Mouse (Mus musculus) forebrain, embryonic 10.5 days (tissue): Measurements from ENCODE around the gene Irs2. TPM values are rescaled to one million over a fixed set of nuclear protein-coding genes. Genes with fewer than 3 reads are reported as not detected.
A peak's percentile ranks its signal among the peaks of the same experiment; 100 is the strongest.

Source experiments
- DNase-seq: peaks from one replicate; pipeline ENCODE4 v3.0.0-alpha.2; 2017; ENCODE audit warnings: low spot score; ENCODE audit errors: extremely low spot score
- H3K27ac ChIP-seq: fragments of 300-500 bp; sonication (generic); 2 replicates; pipeline ENCODE4 v1.5.1; 2016; ENCODE audit warnings: mild to moderate bottlenecking
- H3K27me3 ChIP-seq: fragments of 300-500 bp; sonication (generic); 2 replicates; pipeline ENCODE4 v1.6.1; 2016; ENCODE audit warnings: mild to moderate bottlenecking; ENCODE audit not compliant: poor library complexity, severe bottlenecking
- H3K36me3 ChIP-seq: fragments of 300-500 bp; sonication (generic); replicated peaks from 2 replicates; pipeline ENCODE4 v1.6.1; 2016; ENCODE audit warnings: mild to moderate bottlenecking, moderate library complexity
- H3K4me1 ChIP-seq: fragments of 300-500 bp; sonication (generic); 2 replicates; pipeline ENCODE4 v1.6.1; 2016
- H3K4me3 ChIP-seq: fragments of 300-500 bp; sonication (generic); 2 replicates; pipeline ENCODE4 v1.5.1; 2016; ENCODE audit warnings: mild to moderate bottlenecking, moderate library complexity
- H3K9me3 ChIP-seq: fragments of 300-500 bp; sonication (generic); 2 replicates; pipeline ENCODE4 v1.6.1; 2016; ENCODE audit warnings: mild to moderate bottlenecking, moderate library complexity
- WGBS: fragments of 180-500 bp; shearing (Covaris S2); methylation state at CpG from one replicate; pipeline ENCODE4 v1.1.7; 2016; 5-methylcytosine and 5-hydroxymethylcytosine counted together
- polyA plus RNA-seq: library from polyadenylated mRNA; unstranded; fragments of >200 nt; fragmentation: Nextera tagmentation; extraction: Ambion mirVana; gene quantifications from 2 replicates; pipeline ENCODE4 v1.2.1, GENCODE M21; 2016

Gene Irs2
- polyA plus RNA-seq, 1 experiment from 2014 or later, result 5.7 TPM

GRCm38 (mm10) chr8:11007001-11007580 lies 1.2 kb downstream of the Irs2 start:
- under 1% methylated on average over 52 of the region's 56 CpGs for WGBS
- Histone ChIP-seq H3K27me3 (peaks cover 64% of the 10 kb centered on the region), H3K36me3 (peaks cover 34% of the 10 kb centered on the region), H3K9me3 (no peaks in the 10 kb centered on the region), H3K4me1 (peaks cover 93% of the 10 kb centered on the region), H3K4me3 (peak overlapping the region; percentile 89), H3K27ac (peak overlapping the region; percentile 99)
- DNase-seq, result peak; percentile 87

DNA sequence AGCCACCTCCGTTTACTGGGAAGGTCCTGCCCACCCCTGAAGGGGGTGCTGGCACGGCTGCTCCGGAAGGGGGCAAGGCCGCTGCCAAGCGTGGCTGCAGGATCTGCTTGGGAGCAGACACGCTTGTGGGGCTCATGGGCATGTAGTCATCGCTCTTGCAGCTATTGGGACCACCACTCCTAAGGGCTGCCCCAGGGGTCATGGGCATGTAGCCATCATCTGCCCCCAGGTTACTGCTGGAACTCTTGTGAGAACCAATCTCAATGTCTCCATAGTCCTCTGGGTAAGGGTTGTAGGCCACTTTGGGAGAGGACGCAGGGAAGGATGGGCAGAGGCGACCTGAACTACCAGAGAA lies 2.0 kb downstream of the Irs2 start:
- WGBS, result 85% methylated on average over 9 of the region's 9 CpGs
- H3K36me3 ChIP-seq, result peaks cover 34% of the 10 kb centered on the region
- no peaks in the 10 kb centered on the region for H3K9me3 ChIP-seq
- H3K4me1 ChIP-seq, result peaks cover 100% of the 10 kb centered on the region
- peaks cover 59% of the 10 kb centered on the region for H3K27me3 ChIP-seq
- peak overlapping the region; percentile 89 for H3K4me3 ChIP-seq
- peak overlapping the region; percentile 99 for H3K27ac ChIP-seq
- DNase-seq, result no peak

DNA sequence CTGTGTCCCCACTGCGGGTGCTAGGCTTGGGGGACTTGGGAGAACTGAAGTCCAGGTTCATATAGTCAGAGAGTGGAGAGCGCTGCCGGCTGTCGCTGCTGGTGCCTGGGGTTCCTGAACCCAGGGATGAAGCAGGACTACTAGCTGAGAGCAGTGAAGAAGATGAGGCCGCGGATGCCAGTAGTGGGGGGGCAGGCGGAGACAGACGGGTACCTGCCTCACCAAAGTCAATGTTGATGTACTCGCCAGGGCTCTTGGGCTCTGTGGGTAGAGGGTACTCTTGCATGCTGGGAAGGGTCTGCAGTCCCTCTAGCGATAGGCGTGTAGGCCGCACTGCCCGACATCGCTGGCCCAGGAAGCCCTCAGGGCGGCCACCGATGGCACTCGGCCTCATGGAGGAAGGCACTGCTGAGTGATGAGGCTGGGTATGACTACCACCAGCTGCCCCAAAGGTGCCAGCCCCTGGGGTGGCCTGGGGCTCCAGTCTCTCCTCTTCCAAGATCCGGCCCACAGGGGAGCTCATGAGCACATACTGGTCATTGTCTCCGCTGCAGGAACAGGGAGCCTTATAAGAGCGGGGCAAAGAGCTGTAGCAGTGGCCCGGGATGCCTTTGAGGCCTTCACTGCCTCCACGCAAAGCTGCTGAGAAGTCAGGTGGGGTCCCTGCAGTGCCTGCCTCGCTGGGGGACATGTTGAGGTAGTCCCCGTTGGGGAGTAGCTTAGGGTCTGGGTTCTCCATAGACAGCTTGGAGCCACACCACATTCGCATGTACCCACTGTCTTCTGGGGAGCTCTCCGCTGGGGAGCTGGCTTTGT lies 2.6 kb downstream of the Irs2 start:
- H3K4me3 ChIP-seq, result peak overlapping the region; percentile 89
- H3K27me3 ChIP-seq, result peaks cover 53% of the 10 kb centered on the region
- no peaks in the 10 kb centered on the region for H3K9me3 ChIP-seq
- H3K27ac ChIP-seq, result peak overlapping the region; percentile 99
- peaks cover 100% of the 10 kb centered on the region for H3K4me1 ChIP-seq
- H3K36me3 ChIP-seq, result peaks cover 34% of the 10 kb centered on the region
- 89% methylated on average over 26 of the region's 26 CpGs for WGBS
- DNase-seq, result no peak

GRCm38 (mm10) chr8:11004781-11005459 lies 3.3 kb downstream of the Irs2 start:
- Histone ChIP-seq H3K4me1 (peaks cover 100% of the 10 kb centered on the region), H3K4me3 (peak overlapping the region; percentile 89), H3K36me3 (peaks cover 37% of the 10 kb centered on the region), H3K9me3 (no peaks in the 10 kb centered on the region), H3K27me3 (peaks cover 50% of the 10 kb centered on the region), H3K27ac (peak overlapping the region; percentile 99)
- no peak for DNase-seq
- 83% methylated on average over 22 of the region's 22 CpGs for WGBS

- 66% methylated on average over 7 of the region's 7 CpGs for WGBS
- DNase-seq, result no peak
- Histone ChIP-seq H3K9me3 (no peaks in the 10 kb centered on the region), H3K4me1 (peaks cover 98% of the 10 kb centered on the region), H3K27me3 (peaks cover 53% of the 10 kb centered on the region), H3K4me3 (peak overlapping the region; percentile 89), H3K36me3 (peaks cover 46% of the 10 kb centered on the region), H3K27ac (peak overlapping the region; percentile 99)
Observed at GRCm38 (mm10) chr8:11003917-11004470, 4.3 kb downstream of the Irs2 start.

DNA sequence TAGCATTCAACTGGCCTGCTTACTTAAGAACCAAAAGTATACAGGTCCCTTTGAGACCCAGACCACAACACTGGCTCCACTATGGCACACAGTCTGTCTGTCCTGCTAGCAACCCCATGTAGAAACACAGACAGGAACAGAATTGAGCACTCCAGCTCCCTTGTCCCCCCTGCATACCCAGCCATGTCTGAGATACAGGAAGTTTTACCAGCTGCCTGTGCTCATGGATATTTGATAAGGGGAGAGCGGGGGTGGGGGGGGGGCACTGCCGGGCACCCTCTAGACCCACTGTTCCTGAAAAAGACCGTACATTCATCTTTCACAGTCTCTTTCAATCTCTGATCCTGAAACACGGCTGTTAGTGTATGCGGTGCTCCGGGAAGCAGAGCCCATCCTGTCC lies 5.0 kb downstream of the Irs2 start:
- DNase-seq, result no peak
- peaks cover 53% of the 10 kb centered on the region for H3K36me3 ChIP-seq
- H3K27ac ChIP-seq, result peak overlapping the region; percentile 99
- H3K27me3 ChIP-seq, result peaks cover 53% of the 10 kb centered on the region
- peaks cover 4% of the 10 kb centered on the region; the same call in 1 of the 2 replicates for H3K9me3 ChIP-seq
- peak overlapping the region; percentile 89 for H3K4me3 ChIP-seq
- H3K4me1 ChIP-seq, result peaks cover 96% of the 10 kb centered on the region
- WGBS, result 72% methylated on average over 6 of the region's 6 CpGs

DNA sequence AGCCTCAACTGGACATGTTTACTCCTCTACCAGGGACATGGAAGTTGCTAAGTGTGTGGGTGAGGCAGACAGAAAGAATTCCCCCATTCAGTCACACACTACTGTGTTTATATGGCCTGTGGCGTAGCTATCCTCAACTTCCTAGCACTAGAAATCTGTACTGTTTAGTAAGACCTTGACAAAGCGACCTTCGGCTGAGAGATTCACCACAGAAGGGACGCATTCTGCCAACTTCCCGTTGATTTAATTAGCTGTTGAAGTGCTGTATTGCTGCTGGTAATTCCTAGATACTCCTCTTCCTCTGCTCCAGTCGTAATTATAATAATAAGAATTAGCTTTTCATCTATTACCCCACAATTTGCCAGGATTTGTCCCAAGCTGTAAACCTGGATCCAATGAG lies 5.4 kb downstream of the Irs2 start:
- Histone ChIP-seq H3K4me3 (peak overlapping the region; percentile 89), H3K9me3 (peaks cover 6% of the 10 kb centered on the region; the same call in 1 of the 2 replicates), H3K36me3 (peaks cover 58% of the 10 kb centered on the region), H3K27ac (peak overlapping the region; percentile 99), H3K4me1 (peaks cover 96% of the 10 kb centered on the region), H3K27me3 (peaks cover 53% of the 10 kb centered on the region)
- DNase-seq, result no peak
- 56% methylated on average over 6 of the region's 6 CpGs for WGBS

DNA sequence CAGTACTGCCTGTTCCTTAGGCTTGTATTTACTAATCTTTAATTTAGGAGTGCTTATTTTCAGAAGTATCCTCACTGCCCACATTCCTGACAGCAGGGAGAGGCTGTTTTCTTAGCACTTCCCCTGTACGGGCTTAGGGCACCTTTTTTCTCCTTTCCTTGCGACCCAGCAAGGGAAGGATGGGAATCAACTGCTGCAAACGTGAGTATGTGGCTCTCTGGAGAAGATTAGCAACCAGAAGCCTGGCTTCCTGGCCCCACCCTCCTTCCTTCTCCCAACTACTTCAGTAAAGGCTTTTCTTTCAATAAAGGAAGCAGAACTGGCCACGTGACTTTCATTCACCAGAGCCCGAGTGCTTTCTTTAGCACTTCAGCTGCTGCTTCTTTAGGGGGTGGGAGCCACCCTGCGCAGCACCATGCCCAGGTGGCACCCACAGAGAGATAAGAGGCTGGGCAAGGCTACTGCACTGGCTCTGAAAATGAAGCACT lies 7.2 kb downstream of the Irs2 start:
- peak overlapping the region; percentile 72 for H3K27ac ChIP-seq
- peaks cover 96% of the 10 kb centered on the region for H3K4me1 ChIP-seq
- peak; percentile 41 for DNase-seq
- WGBS, result 3% methylated on average over 6 of the region's 6 CpGs
- peak overlapping the region; percentile 89 for H3K4me3 ChIP-seq
- peaks cover 45% of the 10 kb centered on the region for H3K27me3 ChIP-seq
- peaks cover 6% of the 10 kb centered on the region; the same call in 1 of the 2 replicates for H3K9me3 ChIP-seq
- peaks cover 67% of the 10 kb centered on the region for H3K36me3 ChIP-seq

GRCm38 (mm10) chr8:10999538-10999937 lies 8.7 kb downstream of the Irs2 start:
- DNase-seq, result no peak
- 85% methylated on average over 4 of the region's 4 CpGs for WGBS
- peaks cover 67% of the 10 kb centered on the region for H3K36me3 ChIP-seq

GRCm38 (mm10) chr8:10996247-10996646 lies 12.0 kb downstream of the Irs2 start:
- peaks cover 18% of the 10 kb centered on the region; the same call in 1 of the 2 replicates for H3K9me3 ChIP-seq
- H3K27me3 ChIP-seq, result 0 out of 2 replicates have a peak, but pooled peaks cover 9% of the 10 kb centered on the region
- no peak overlapping the region for H3K4me3 ChIP-seq
- peaks cover 77% of the 10 kb centered on the region for H3K4me1 ChIP-seq
- peaks cover 81% of the 10 kb centered on the region for H3K36me3 ChIP-seq
- WGBS, result 82% methylated on average over 2 of the region's 2 CpGs
- H3K27ac ChIP-seq, result no peak overlapping the region
- no peak for DNase-seq

More at GRCm38 (mm10) chr8:10999538-10999937, 8.7 kb downstream of the Irs2 start:
- H3K27ac ChIP-seq, result 0 out of 2 replicates have a peak overlapping the region, but pooled peaks have one; percentile 22
- peaks cover 89% of the 10 kb centered on the region for H3K4me1 ChIP-seq
- H3K9me3 ChIP-seq, result peaks cover 6% of the 10 kb centered on the region; the same call in 1 of the 2 replicates
- peaks cover 29% of the 10 kb centered on the region; the same call in 1 of the 2 replicates for H3K27me3 ChIP-seq
- H3K4me3 ChIP-seq, result no peak overlapping the region

DNA sequence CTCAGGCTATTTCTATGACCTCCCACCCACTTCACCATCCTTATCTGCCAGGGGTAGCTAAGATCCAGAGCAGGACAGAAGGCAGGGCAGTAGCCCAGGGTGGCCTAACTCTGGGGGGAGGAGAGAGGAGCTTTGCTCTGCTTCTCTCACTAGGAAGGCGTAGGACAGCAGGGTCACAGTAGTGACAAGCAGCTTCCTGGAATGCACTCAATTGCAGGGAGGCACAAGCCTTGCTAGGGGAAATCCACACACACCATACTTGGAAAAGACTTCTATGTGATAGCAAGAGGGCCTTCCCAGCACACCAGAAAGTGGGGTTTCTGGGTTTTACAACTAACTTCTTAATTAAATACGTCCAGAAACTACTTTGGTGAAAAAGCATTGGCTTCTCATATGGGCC lies 12.5 kb downstream of the Irs2 start:
- peaks cover 77% of the 10 kb centered on the region for H3K4me1 ChIP-seq
- peaks cover 81% of the 10 kb centered on the region for H3K36me3 ChIP-seq
- 81% methylated on average over 2 of the region's 2 CpGs for WGBS
- peaks cover 18% of the 10 kb centered on the region; the same call in 1 of the 2 replicates for H3K9me3 ChIP-seq
- no peak overlapping the region for H3K4me3 ChIP-seq
- H3K27me3 ChIP-seq, result 0 out of 2 replicates have a peak, but pooled peaks cover 9% of the 10 kb centered on the region
- DNase-seq, result no peak
- 0 out of 2 replicates have a peak overlapping the region, but pooled peaks have one; percentile 6 for H3K27ac ChIP-seq

GRCm38 (mm10) chr8:10994390-10994954 lies 13.8 kb downstream of the Irs2 start:
- 93% methylated on average over 6 of the region's 6 CpGs for WGBS
- no peak for DNase-seq
- Histone ChIP-seq H3K9me3 (peaks cover 18% of the 10 kb centered on the region; the same call in 1 of the 2 replicates), H3K4me1 (peaks cover 77% of the 10 kb centered on the region), H3K27ac (peak overlapping the region; percentile 48), H3K4me3 (no peak overlapping the region), H3K36me3 (peaks cover 73% of the 10 kb centered on the region), H3K27me3 (no peaks in the 10 kb centered on the region)
